Mouse (Mus musculus) retina, embryonic 14.5 days (tissue): Measurements from ENCODE around the gene Slc35f5.

Experiments used
- DNase-seq: peaks from one replicate; pipeline ENCODE4 v3.0.0-alpha.2; 2015; ENCODE audit warnings: low spot score

Gene Slc35f5

DNA sequence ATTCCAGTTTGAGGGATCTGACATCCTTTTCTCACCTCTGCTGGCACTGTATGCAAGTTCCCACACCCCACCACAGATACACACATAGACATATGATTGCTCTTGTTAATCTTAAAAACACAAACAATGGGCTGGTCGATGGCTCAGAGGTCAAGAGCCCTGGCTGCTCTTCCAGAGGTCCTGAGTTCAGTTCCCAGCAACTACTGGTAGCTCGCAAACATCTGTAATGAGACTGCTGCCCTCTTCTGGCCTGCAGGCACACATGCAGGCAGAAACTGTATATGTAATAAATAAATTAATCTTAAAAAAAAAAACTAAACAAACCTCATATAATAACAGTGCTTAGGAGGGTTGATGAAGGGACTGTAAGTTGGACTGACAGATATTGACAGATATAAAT, 13.8 kb downstream of the Slc35f5 start:
- no peak for DNase-seq

GRCm38 (mm10) chr1:125575458-125576114, 15.2 kb downstream of the Slc35f5 start:
- DNase-seq = no peak

- no peak for DNase-seq
Measured at GRCm38 (mm10) chr1:125576965-125577364, 16.6 kb downstream of the Slc35f5 start.

- DNase-seq = no peak
Measured at GRCm38 (mm10) chr1:125578091-125578490, 17.7 kb downstream of the Slc35f5 start.

GRCm38 (mm10) chr1:125581134-125581533, 20.7 kb downstream of the Slc35f5 start:
- no peak for DNase-seq

- DNase-seq = no peak
Measured at GRCm38 (mm10) chr1:125603620-125604019, 43.2 kb downstream of the Slc35f5 start.

GRCm38 (mm10) chr1:125607087-125607803, 46.9 kb downstream of the Slc35f5 start:
- peak; percentile 90 for DNase-seq

- no peak for DNase-seq
Measured at GRCm38 (mm10) chr1:125624376-125625076, 64.1 kb downstream of the Slc35f5 start.

GRCm38 (mm10) chr1:125639501-125640253, 79.3 kb downstream of the Slc35f5 start:
- no peak for DNase-seq

DNA sequence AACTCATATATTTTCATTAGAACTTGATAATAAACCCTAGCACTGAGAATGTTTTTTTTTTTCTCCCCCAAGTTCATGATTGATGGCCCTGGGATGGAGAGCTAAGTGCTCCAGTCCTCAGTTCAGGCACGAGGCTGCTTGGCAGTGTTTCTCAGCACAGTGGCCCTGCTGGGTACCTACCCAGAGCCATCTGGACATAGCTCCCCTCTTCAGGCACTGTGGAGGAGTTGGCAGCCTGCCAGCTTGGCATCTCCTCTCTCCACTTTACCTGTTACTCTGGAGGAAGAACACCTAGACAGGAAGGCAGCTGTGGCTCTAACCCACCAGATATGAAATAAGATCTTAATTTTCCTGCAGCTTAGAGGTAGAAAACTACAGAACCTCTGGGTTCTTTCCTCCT, 83.2 kb downstream of the Slc35f5 start:
- no peak for DNase-seq
